Mouse (Mus musculus) hindbrain, embryonic 13.5 days (tissue): ENCODE measurements around the gene Fam214a. TPM values are rescaled to one million over a fixed set of nuclear protein-coding genes. Genes with fewer than 3 reads are reported as not detected.

Experiments
- ATAC-seq: fragments of 200-750 bp; cut with Nextera tagmentation; 2 replicates; pipeline ENCODE4 v1.8.0; 2017; ENCODE audit warnings: moderate TSS enrichment; ENCODE audit not compliant: low FRiP score
- H3K27ac ChIP-seq: fragments of 300-500 bp; sonication (generic); 2 replicates; pipeline ENCODE4 v1.5.1; 2015; ENCODE audit warnings: inconsistent platforms, mild to moderate bottlenecking, moderate library complexity
- H3K27me3 ChIP-seq: fragments of 300-500 bp; sonication (generic); 2 replicates; pipeline ENCODE4 v1.6.1; 2015; ENCODE audit warnings: mild to moderate bottlenecking, inconsistent platforms
- H3K36me3 ChIP-seq: fragments of 300-500 bp; sonication (generic); 2 replicates; pipeline ENCODE4 v1.6.1; 2015; ENCODE audit warnings: mild to moderate bottlenecking, inconsistent platforms
- H3K4me1 ChIP-seq: fragments of 300-500 bp; sonication (generic); replicated peaks from 2 replicates; pipeline ENCODE4 v1.6.1; 2015; ENCODE audit warnings: inconsistent platforms
- H3K4me2 ChIP-seq: fragments of 300-500 bp; sonication (generic); 2 replicates; pipeline ENCODE4 v1.6.1; 2015; ENCODE audit warnings: inconsistent platforms, mild to moderate bottlenecking, moderate library complexity
- H3K4me3 ChIP-seq: fragments of 300-500 bp; sonication (generic); 2 replicates; pipeline ENCODE4 v1.5.1; 2015; ENCODE audit warnings: mild to moderate bottlenecking, inconsistent platforms
- H3K9ac ChIP-seq: fragments of 300-500 bp; sonication (generic); 2 replicates; pipeline ENCODE4 v1.6.1; 2015; ENCODE audit warnings: mild to moderate bottlenecking, inconsistent platforms
- H3K9me3 ChIP-seq: fragments of 300-500 bp; sonication (generic); 2 replicates; pipeline ENCODE4 v1.6.1; 2016; ENCODE audit warnings: inconsistent platforms
- WGBS: fragments of 180-500 bp; shearing (Covaris S2); methylation state at CpG from one replicate; pipeline ENCODE4 v1.1.7; 2015; 5-methylcytosine and 5-hydroxymethylcytosine counted together
- polyA plus RNA-seq: library from polyadenylated mRNA; unstranded; fragments of >200 nt; fragmentation: Nextera tagmentation; extraction: Ambion mirVana; gene quantifications from 2 replicates; pipeline ENCODE4 v1.2.1, GENCODE M21; 2015

Gene Fam214a
- polyA plus RNA-seq, 1 experiment from 2014 or later = 30.2 TPM

DNA sequence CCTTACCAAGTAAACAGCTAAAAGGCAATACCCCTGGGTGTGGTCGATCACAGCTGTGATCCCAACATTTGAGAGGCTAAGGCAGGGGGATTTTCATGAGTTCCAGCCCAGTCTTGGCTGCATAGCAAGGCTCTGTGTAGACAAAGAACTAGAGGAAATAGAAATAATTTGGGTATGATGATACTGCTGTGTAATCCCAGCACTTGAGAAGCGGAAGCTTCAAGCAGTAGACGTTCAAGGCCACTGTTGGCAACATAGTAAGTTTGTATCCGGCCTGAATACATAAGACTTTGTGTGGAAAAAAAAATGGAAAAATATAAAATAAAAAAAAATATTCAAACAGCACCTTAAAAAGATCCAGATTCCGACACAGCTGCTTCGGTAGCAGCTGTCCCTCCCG is 69.9 kb downstream of the Fam214a start:
- H3K9me3 ChIP-seq = no peaks in the 10 kb centered on the region
- no peaks in the 10 kb centered on the region for H3K27me3 ChIP-seq
- ATAC-seq = no peak
- no peaks in the 10 kb centered on the region for H3K4me1 ChIP-seq
- H3K27ac ChIP-seq = no peak overlapping the region
- WGBS = 93% methylated on average over 7 of the region's 7 CpGs
- H3K4me3 ChIP-seq = no peak overlapping the region
- H3K36me3 ChIP-seq = peaks cover 56% of the 10 kb centered on the region
- no peak overlapping the region for H3K4me2 ChIP-seq
- no peak overlapping the region for H3K9ac ChIP-seq

DNA sequence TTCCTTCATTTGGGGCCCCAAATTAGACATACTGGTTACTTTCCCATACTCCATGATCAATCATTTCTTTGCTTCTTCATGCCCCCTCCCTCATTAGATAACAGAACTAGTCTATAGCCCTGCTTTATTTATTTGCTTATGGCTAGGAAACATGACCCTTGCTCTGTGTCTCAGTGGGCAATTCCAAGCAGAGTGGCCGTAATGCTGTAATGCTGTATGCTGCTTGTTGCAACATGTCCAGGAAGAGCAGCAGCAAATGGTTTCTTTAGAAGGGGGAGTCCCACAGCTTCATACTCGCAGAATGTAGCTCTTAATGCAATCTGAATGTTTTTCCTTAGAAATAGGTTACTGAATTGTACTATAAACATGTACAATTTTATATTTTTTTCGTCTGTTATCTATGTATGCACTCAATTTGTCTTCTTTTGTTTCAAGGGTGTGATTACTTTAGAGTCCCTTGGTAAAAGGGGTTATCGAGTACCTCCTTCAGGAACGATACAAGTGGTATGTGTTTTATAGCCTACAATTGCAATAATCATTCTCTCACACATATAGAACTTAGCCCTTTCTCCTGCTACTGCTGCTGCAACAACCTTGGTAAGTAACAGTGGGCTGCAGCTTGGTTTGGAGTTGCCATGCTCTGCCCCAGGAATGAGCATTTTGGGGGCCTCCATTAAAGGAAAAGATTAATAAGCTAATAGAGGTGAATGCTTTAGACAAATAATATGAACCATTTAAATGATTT is 70.6 kb downstream of the Fam214a start:
- Histone ChIP-seq H3K27ac (no peak overlapping the region), H3K4me3 (no peak overlapping the region), H3K27me3 (no peaks in the 10 kb centered on the region), H3K4me2 (no peak overlapping the region), H3K36me3 (peaks cover 58% of the 10 kb centered on the region), H3K9ac (no peak overlapping the region), H3K9me3 (no peaks in the 10 kb centered on the region), H3K4me1 (no peaks in the 10 kb centered on the region)
- ATAC-seq = no peak
- 78% methylated on average over 5 of the region's 5 CpGs for WGBS

DNA sequence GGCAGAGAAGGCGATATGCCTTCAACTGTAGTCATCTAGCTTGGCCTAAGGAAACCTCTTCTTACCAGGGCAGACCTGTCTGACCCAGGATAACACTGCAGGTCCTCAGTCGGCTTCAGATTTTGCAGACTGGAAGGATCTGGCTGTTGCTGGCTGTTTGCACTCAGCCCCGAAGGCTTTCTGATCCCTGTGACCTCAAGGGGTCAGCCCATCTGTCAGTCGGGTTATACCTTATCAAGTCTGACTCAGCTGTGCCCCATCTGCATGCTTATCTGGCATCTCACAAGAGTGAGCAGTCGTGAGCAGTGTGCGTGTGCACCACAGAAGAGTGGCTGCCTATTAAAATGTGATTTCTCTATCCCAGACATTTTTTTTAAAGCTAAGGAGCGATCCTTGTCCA is 71.4 kb downstream of the Fam214a start:
- H3K9ac ChIP-seq = no peak overlapping the region
- no peak overlapping the region for H3K27ac ChIP-seq
- no peak overlapping the region for H3K4me3 ChIP-seq
- H3K9me3 ChIP-seq = no peaks in the 10 kb centered on the region
- 55% methylated on average over 7 of the region's 7 CpGs for WGBS
- H3K27me3 ChIP-seq = no peaks in the 10 kb centered on the region
- no peaks in the 10 kb centered on the region for H3K4me1 ChIP-seq
- H3K36me3 ChIP-seq = peaks cover 56% of the 10 kb centered on the region
- ATAC-seq = no peak
- no peak overlapping the region for H3K4me2 ChIP-seq

DNA sequence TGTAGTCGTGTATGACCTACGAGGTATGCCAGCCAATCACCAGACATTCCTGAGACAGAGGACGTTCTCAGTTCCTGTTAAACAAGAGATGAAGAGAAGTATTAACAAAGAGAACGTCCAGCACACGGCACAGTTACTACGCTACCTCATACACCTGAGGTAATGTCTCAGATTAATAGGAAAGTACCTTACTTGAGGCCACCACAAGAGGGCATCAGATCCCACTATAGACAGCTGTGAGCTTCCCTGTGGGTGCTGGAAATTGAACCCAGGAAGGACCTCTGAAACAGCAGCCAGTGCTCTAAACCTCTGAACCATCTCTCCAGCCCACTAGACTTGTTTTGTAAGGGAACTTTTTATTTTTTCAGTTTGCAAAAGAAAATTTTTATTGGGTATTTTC is 73.0 kb downstream of the Fam214a start:
- Histone ChIP-seq H3K9ac (no peak overlapping the region), H3K27ac (no peak overlapping the region), H3K9me3 (no peaks in the 10 kb centered on the region), H3K4me3 (no peak overlapping the region), H3K27me3 (no peaks in the 10 kb centered on the region), H3K4me2 (no peak overlapping the region), H3K4me1 (no peaks in the 10 kb centered on the region), H3K36me3 (peaks cover 48% of the 10 kb centered on the region)
- ATAC-seq = no peak
- 72% methylated on average over 6 of the region's 6 CpGs for WGBS

DNA sequence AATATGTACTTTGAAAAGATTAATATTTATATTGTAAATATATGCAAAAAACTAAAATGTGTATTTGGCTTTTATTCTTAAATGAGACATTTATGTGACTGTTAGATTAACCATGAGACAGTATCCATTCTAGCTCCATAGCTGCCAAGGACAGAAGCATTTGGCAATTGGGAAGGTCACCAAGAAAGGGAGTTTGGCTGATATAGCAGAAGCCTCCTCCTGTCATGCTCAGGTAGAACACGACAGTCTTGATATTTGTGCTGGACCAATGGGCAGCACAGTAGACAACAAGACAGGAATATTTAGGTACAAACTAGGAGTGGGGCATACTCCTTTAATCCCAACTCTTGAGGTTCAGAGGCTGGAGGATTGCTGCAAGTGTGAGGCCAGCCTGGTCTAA is 79.7 kb downstream of the Fam214a start:
- 0 out of 2 replicates have a peak, but pooled peaks cover 4% of the 10 kb centered on the region for H3K4me1 ChIP-seq
- no peak overlapping the region for H3K4me2 ChIP-seq
- peaks cover 34% of the 10 kb centered on the region for H3K36me3 ChIP-seq
- H3K9ac ChIP-seq = no peak overlapping the region
- H3K9me3 ChIP-seq = no peaks in the 10 kb centered on the region
- H3K27me3 ChIP-seq = no peaks in the 10 kb centered on the region
- WGBS = 94% methylated on average over 1 of the region's 1 CpGs
- no peak overlapping the region for H3K4me3 ChIP-seq
- ATAC-seq = no peak
- no peak overlapping the region for H3K27ac ChIP-seq

DNA sequence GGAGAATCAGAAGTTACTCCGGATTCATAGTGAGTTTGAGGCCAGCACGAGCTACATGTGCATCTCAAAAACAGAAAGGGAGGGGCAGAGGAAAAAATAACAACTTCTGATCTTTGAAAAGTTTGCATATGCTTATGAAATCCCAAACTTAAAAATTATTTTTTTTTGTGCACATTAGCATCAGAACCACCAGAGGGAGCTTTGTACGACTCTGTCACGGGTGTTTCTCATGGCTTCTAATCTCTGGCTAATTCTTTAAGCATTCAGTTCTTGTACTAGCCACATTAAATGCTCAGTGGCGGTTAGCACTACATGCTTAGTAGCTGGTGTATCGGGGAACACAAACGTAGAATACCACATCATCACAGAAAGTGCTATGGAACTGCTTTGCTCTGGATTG is 80.5 kb downstream of the Fam214a start:
- H3K4me3 ChIP-seq = no peak overlapping the region
- no peaks in the 10 kb centered on the region for H3K27me3 ChIP-seq
- H3K27ac ChIP-seq = no peak overlapping the region
- H3K9ac ChIP-seq = no peak overlapping the region
- no peak for ATAC-seq
- no peaks in the 10 kb centered on the region for H3K9me3 ChIP-seq
- H3K4me1 ChIP-seq = peaks cover 5% of the 10 kb centered on the region; the same call in 1 of the 2 replicates
- peaks cover 28% of the 10 kb centered on the region for H3K36me3 ChIP-seq
- H3K4me2 ChIP-seq = no peak overlapping the region
- 59% methylated on average over 7 of the region's 7 CpGs for WGBS

DNA sequence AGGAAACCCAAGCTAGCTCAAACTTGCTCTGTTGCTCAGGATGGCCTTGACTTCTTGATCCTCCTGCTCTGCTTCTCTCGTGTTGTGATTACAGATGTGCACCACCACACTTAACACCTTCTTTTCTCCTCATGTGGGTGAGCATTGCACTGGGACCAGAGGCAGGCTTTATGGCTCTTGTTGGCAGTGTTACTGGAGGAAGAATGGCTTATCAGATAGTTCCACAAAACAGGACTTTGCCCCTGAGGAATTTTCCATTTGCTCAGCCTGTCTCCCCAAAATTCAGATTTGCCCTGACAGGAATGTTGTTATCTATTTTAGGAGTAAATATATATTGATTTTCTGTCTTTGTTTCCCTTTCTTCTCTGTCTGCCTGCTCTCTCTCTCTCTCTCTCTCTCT is 82.0 kb downstream of the Fam214a start:
- Histone ChIP-seq H3K27ac (no peak overlapping the region), H3K4me3 (no peak overlapping the region), H3K4me2 (no peak overlapping the region), H3K27me3 (no peaks in the 10 kb centered on the region), H3K9me3 (no peaks in the 10 kb centered on the region), H3K36me3 (peaks cover 20% of the 10 kb centered on the region), H3K4me1 (peaks cover 17% of the 10 kb centered on the region), H3K9ac (no peak overlapping the region)
- WGBS = 65% methylated on average over 1 of the region's 1 CpGs
- ATAC-seq = no peak

DNA sequence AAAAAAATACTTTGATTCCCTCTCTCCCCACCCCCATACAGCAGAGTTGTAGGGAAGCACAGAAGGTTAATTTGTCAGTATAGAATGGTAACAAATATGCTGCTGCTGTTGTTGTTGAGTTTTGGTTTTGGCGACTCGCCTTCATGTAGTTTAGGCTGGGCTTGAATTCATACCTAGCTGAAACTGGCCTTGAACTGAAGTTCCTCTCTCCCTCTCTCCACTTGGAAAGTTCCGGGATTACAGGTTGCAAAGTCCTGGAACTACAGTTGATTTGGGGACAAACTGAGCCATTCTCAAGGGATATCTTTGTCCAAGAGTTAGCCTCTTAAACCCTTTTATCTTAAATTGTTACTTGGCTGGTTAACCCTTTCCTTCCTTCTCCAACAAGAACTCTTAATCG is 83.3 kb downstream of the Fam214a start:
- Histone ChIP-seq H3K36me3 (peaks cover 13% of the 10 kb centered on the region), H3K27me3 (no peaks in the 10 kb centered on the region), H3K4me1 (peaks cover 20% of the 10 kb centered on the region), H3K4me2 (no peak overlapping the region), H3K9ac (no peak overlapping the region), H3K9me3 (no peaks in the 10 kb centered on the region), H3K4me3 (no peak overlapping the region), H3K27ac (no peak overlapping the region)
- 82% methylated on average over 4 of the region's 4 CpGs for WGBS
- no peak for ATAC-seq

DNA sequence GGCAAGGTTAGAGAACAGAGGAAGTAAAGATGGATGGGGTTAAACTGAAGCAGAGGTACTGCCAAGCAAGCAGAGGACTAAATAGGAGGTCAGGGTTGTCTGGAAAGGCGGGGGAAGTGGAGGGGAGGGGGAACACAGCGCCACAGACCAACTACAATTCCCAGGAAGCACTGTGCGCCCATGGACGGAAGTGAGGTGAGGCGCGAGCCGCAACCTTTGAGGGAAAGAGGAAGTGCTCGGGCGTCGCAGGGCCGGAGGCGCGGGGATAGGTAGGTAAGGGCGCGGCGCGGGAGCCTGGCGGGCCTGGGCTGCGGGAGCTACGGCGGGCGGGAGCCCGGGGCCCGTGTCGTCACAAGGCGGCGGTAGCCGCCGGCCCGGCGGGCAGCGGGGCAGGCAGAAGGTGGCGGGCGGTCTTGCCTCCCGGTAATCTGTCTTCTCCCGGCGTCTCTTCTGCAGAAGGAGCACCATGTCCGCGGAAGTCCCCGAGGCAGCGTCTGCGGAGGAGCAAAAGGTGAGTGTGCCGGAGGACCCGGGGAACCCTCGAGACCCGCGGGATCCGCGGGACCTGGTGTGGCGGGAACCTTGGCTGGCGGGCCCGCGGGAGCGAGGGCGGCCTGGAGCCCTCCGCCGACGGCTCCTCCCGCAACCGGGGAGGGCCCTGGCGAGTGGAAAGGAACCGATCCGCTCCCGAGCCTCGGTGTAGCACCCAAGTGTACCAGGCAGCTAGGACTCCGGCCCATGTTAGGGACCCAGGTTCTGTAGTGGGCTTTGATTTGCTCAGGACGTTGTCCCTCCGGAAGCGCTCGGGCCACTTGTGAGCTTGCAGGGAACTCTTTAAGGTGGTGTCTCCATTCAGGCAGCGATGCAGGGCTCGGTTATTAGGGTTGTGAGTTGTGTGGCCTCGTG is 85.0 kb downstream of the Fam214a start, which contains the start of gene Arpp19:
Arpp19 (plus strand) TSS at position 164 of the 906 bp plus-strand sequence.
- H3K4me1 ChIP-seq = peaks cover 20% of the 10 kb centered on the region
- H3K4me3 ChIP-seq = peak within 1 kb of the TSS; percentile 97
- no peaks in the 10 kb centered on the region for H3K27me3 ChIP-seq
- peak within 1 kb of the TSS; percentile 82 for H3K4me2 ChIP-seq
- peak within 1 kb of the TSS; percentile 84 for H3K27ac ChIP-seq
- no peaks in the 10 kb centered on the region for H3K36me3 ChIP-seq
- peak within 1 kb of the TSS; percentile 96 for H3K9ac ChIP-seq
- under 1% methylated on average over 70 of the region's 73 CpGs for WGBS
- ATAC-seq = peak; percentile 97
- H3K9me3 ChIP-seq = no peaks in the 10 kb centered on the region

DNA sequence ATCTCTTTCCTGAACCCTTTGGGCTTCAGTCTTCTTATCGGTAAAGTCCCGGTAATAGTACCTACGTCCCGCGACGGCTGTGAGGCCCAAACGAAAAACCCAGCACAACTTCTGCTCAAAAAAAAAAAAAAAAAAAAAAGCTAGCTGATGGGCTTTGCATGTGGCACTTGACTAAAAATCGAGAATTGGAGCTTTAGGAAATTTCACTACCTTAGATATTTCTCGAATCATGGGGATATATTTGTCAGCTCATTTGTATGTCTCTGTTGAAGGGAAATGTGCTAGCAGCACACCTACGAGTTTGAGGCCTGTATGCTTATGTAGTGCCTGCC is 85.6 kb downstream of the Fam214a start:
- Histone ChIP-seq H3K9me3 (no peaks in the 10 kb centered on the region), H3K27ac (peak overlapping the region; percentile 84; the same call in 1 of the 2 replicates), H3K36me3 (no peaks in the 10 kb centered on the region), H3K4me2 (peak overlapping the region; percentile 82), H3K9ac (peak overlapping the region; percentile 96), H3K4me1 (peaks cover 20% of the 10 kb centered on the region), H3K4me3 (peak overlapping the region; percentile 97), H3K27me3 (no peaks in the 10 kb centered on the region)
- no peak for ATAC-seq
- 1% methylated on average over 10 of the region's 10 CpGs for WGBS

DNA sequence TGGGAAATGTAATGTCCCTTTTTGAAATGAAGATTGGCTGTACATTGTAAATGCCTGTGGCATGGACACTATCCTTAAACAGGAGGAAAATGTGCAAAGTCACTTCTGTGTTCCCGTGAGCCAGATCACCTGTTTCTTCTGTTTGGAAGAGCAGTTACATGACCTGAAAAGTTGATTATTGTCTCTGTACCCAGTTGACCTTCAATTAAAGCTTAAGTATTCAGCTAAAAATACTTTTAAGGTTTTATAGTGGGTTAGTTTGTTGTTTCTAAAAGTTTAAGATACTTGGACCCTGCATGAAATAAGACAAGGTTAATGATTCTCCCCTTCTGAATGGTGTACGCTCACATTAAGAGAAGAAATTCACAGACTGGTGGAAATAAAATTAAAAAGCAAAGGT is 87.9 kb downstream of the Fam214a start:
- Histone ChIP-seq H3K4me3 (no peak overlapping the region), H3K4me2 (no peak overlapping the region), H3K4me1 (peaks cover 20% of the 10 kb centered on the region), H3K27ac (no peak overlapping the region), H3K27me3 (no peaks in the 10 kb centered on the region), H3K9me3 (no peaks in the 10 kb centered on the region), H3K9ac (no peak overlapping the region), H3K36me3 (peaks cover 6% of the 10 kb centered on the region; the same call in 1 of the 2 replicates)
- no peak for ATAC-seq
- WGBS = 92% methylated on average over 2 of the region's 2 CpGs

DNA sequence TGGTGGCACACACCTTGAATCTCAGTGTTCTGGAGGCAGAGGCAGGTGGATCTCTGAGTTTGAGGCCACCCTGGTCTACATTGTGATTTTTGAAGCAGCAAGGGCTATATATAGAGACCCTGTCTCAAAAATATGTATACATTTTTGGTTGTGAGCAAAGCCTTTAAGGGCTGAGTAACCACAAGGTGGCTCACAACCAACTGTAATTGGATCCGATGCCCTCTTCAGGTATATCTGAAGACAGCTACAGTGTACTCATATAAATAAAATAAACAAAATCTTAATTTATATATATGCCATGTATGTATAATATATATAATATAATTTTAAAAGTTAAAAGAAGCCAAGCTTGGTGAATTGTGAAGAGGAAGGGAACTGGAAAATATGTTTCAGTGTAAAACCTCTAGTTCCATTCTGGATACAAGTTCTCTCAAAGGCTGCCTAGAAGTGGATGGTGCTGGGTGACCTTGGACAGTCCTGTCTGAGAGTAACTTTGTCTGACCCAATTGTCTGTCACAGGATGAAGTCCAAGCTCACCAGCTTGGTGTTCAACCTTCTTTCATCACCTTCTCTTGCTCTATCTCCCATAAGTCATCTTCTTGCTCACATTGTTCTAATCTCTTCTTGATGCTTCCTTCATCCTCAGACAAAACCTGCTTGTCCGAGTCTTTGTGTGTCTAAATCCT is 89.3 kb downstream of the Fam214a start:
- H3K4me2 ChIP-seq = no peak overlapping the region
- H3K36me3 ChIP-seq = peaks cover 9% of the 10 kb centered on the region
- no peak overlapping the region for H3K9ac ChIP-seq
- no peak for ATAC-seq
- H3K27ac ChIP-seq = no peak overlapping the region
- 83% methylated on average over 2 of the region's 2 CpGs for WGBS
- H3K4me1 ChIP-seq = peaks cover 20% of the 10 kb centered on the region
- H3K27me3 ChIP-seq = no peaks in the 10 kb centered on the region
- no peaks in the 10 kb centered on the region for H3K9me3 ChIP-seq
- H3K4me3 ChIP-seq = no peak overlapping the region
